Mouse (Mus musculus) erythroblast, embryonic 14.5 days (primary cell): ENCODE measurements around the gene Aprt.

Experiments
- GATA1 ChIP-seq: IDR thresholded peaks from 2 replicates; pipeline ENCODE4 v1.6.1; 2012; ENCODE audit warnings: low read length, inconsistent platforms, mixed read lengths
- TAL1 ChIP-seq: IDR thresholded peaks from 3 replicates; pipeline ENCODE4 v1.6.1; 2012; ENCODE audit warnings: low read length, inconsistent platforms, mixed read lengths

- no peak for TF ChIP-seq TAL1
- TF ChIP-seq GATA1 = no peak
Observed at GRCm38 (mm10) chr8:122550234-122550994, 26.3 kb downstream of the Aprt start.
